Mouse (Mus musculus): ENCODE measurements around the gene Bok. TPM values are rescaled to one million over a fixed set of nuclear protein-coding genes. Genes with fewer than 3 reads are reported as not detected.

Bok gene
- polyA plus RNA-seq, 1 experiment from 2014 or later, result 24.6 TPM

DNA sequence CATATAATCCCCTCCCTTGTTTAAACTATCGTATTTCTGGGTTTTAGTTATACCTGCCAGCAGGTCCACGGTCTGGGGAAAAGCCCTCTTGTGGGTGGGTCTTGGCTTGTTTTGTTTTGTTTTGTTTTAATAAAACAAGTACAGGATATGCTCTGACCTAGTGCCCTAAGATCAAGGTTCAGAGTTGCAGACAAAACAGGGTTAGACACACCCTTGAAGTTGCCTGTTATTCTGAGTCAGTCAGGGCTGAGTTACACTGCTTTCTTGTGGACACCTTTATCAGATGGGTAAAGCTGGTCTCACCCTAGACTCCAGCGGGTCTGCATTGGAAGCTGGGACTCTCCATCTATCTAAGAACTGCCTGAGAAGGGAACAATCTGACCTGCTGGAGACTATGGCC lies 8.0 kb downstream of the Bok start:
- DNase-seq (ENCODE audit: low spot score) (no peak), ATAC-seq (replicated peaks; ENCODE audit: insufficient number of reproducible peaks, low FRiP score, low TSS enrichment, low read depth) (no peak)
- no peaks in the 10 kb centered on the region for H3K27me3 ChIP-seq (ENCODE audit: control insufficient read depth, insufficient read depth, low read length)
- no peaks in the 10 kb centered on the region for H3K9me3 ChIP-seq (replicated peaks; ENCODE audit: control insufficient read depth, low read length)
- no peak overlapping the region for H3K9ac ChIP-seq (replicated peaks; ENCODE audit: low read length)
- H3K27ac ChIP-seq (replicated peaks; ENCODE audit: low read depth, low read length), result no peak overlapping the region
- no peaks in the 10 kb centered on the region for H3K36me3 ChIP-seq (replicated peaks; ENCODE audit: control insufficient read depth, insufficient read depth, low read depth, low read length)
- WGBS, result 87% methylated on average over 3 of the region's 3 CpGs
- no peaks in the 10 kb centered on the region for H3K4me1 ChIP-seq (ENCODE audit: control insufficient read depth, insufficient read depth, low read length)
- no peak overlapping the region for H3K4me2 ChIP-seq (ENCODE audit: low read depth, low read length)
- H3K4me3 ChIP-seq (ENCODE audit: low read depth, low read length), result no peak overlapping the region

DNA sequence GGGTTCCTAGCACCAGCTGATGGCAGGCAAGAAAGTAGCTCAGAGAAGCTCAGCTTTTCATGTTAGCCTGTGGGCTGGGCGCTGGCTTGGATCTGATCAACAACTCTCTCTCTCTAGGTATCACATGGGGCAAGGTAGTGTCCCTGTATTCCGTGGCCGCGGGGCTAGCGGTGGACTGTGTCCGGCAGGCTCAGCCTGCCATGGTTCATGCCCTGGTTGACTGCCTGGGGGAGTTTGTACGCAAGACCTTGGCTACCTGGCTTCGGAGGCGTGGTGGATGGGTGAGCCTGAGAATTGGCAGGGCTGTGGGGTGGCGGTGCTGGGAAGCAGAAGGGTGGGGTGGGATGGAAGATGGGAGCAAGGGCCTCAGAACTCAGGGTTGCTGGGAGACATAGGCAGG lies 8.5 kb downstream of the Bok start:
- Histone ChIP-seq H3K27ac (replicated peaks; ENCODE audit: low read depth, low read length) (no peak overlapping the region), H3K9me3 (replicated peaks; ENCODE audit: control insufficient read depth, low read length) (no peaks in the 10 kb centered on the region), H3K4me3 (ENCODE audit: low read depth, low read length) (no peak overlapping the region), H3K36me3 (replicated peaks; ENCODE audit: control insufficient read depth, insufficient read depth, low read depth, low read length) (no peaks in the 10 kb centered on the region), H3K4me2 (ENCODE audit: low read depth, low read length) (no peak overlapping the region), H3K9ac (replicated peaks; ENCODE audit: low read length) (no peak overlapping the region), H3K4me1 (ENCODE audit: control insufficient read depth, insufficient read depth, low read length) (no peaks in the 10 kb centered on the region), H3K27me3 (ENCODE audit: control insufficient read depth, insufficient read depth, low read length) (no peaks in the 10 kb centered on the region)
- 90% methylated on average over 10 of the region's 10 CpGs for WGBS
- ATAC-seq (replicated peaks; ENCODE audit: insufficient number of reproducible peaks, low FRiP score, low TSS enrichment, low read depth), result no peak
- no peak for DNase-seq (ENCODE audit: low spot score)

GRCm38 (mm10) chr1:93694966-93695365 lies 9.5 kb downstream of the Bok start:
- Histone ChIP-seq H3K4me2 (ENCODE audit: low read depth, low read length) (no peak overlapping the region), H3K36me3 (replicated peaks; ENCODE audit: control insufficient read depth, insufficient read depth, low read depth, low read length) (no peaks in the 10 kb centered on the region), H3K9ac (replicated peaks; ENCODE audit: low read length) (no peak overlapping the region), H3K9me3 (replicated peaks; ENCODE audit: control insufficient read depth, low read length) (no peaks in the 10 kb centered on the region), H3K4me3 (ENCODE audit: low read depth, low read length) (no peak overlapping the region), H3K27ac (replicated peaks; ENCODE audit: low read depth, low read length) (no peak overlapping the region), H3K4me1 (ENCODE audit: control insufficient read depth, insufficient read depth, low read length) (no peaks in the 10 kb centered on the region), H3K27me3 (ENCODE audit: control insufficient read depth, insufficient read depth, low read length) (no peaks in the 10 kb centered on the region)
- DNase-seq (ENCODE audit: low spot score) (no peak), ATAC-seq (replicated peaks; ENCODE audit: insufficient number of reproducible peaks, low FRiP score, low TSS enrichment, low read depth) (no peak)
- WGBS, result 82% methylated on average over 6 of the region's 6 CpGs

DNA sequence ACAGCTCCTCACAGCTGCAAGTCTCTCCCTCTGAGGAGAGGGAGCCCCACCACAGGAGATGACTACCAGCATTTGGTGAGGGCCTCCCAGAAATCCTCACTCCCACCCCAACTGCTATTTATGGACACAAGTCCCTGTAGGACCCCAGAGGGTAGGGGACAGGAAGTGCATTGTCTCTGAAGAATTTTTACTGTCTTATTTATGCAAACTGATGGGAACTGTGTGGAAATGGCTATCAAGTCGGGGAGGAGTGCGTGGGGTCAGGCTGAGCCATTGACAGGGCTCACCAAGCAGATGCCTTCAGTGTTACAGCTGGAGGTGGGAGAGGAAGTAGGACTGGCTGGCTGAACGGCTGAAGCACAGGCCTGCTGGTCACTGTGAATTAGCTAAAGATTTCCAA lies 11.9 kb downstream of the Bok start:
- Histone ChIP-seq H3K9me3 (replicated peaks; ENCODE audit: control insufficient read depth, low read length) (no peaks in the 10 kb centered on the region), H3K36me3 (replicated peaks; ENCODE audit: control insufficient read depth, insufficient read depth, low read depth, low read length) (no peaks in the 10 kb centered on the region), H3K27ac (replicated peaks; ENCODE audit: low read depth, low read length) (no peak overlapping the region), H3K27me3 (ENCODE audit: control insufficient read depth, insufficient read depth, low read length) (no peaks in the 10 kb centered on the region), H3K4me1 (ENCODE audit: control insufficient read depth, insufficient read depth, low read length) (no peaks in the 10 kb centered on the region), H3K4me2 (ENCODE audit: low read depth, low read length) (no peak overlapping the region), H3K4me3 (ENCODE audit: low read depth, low read length) (no peak overlapping the region), H3K9ac (replicated peaks; ENCODE audit: low read length) (no peak overlapping the region)
- WGBS, result 53% methylated on average over 3 of the region's 3 CpGs
- ATAC-seq (replicated peaks; ENCODE audit: insufficient number of reproducible peaks, low FRiP score, low TSS enrichment, low read depth) (no peak), DNase-seq (ENCODE audit: low spot score) (no peak)

DNA sequence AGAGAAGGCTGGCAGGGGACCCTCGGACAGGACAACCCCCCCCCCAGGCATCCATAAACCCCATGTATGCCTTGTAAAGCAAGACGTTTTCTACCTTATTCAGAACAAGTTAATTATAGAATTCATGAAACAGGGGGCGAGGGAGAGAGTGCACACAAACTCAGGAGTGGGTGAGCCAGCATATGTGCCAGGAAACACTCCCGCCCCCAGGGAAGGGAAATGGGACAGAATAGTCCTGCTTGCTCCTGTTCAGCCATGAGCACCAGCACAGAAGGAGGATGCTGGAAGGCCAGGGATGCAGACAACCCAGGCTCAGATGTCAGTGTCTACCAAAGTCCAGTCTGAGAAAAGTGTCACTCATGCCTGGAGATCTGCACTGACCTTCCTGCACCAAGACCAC lies 13.7 kb downstream of the Bok start:
- no peaks in the 10 kb centered on the region for H3K36me3 ChIP-seq (replicated peaks; ENCODE audit: control insufficient read depth, insufficient read depth, low read depth, low read length)
- no peak overlapping the region for H3K9ac ChIP-seq (replicated peaks; ENCODE audit: low read length)
- no peak for ATAC-seq (replicated peaks; ENCODE audit: insufficient number of reproducible peaks, low FRiP score, low TSS enrichment, low read depth)
- no peak for DNase-seq (ENCODE audit: low spot score)
- no peaks in the 10 kb centered on the region for H3K4me1 ChIP-seq (ENCODE audit: control insufficient read depth, insufficient read depth, low read length)
- no peak overlapping the region for H3K4me3 ChIP-seq (ENCODE audit: low read depth, low read length)
- no peak overlapping the region for H3K27ac ChIP-seq (replicated peaks; ENCODE audit: low read depth, low read length)
- 78% methylated on average over 4 of the region's 4 CpGs for WGBS
- H3K27me3 ChIP-seq (ENCODE audit: control insufficient read depth, insufficient read depth, low read length), result no peaks in the 10 kb centered on the region
- H3K9me3 ChIP-seq (replicated peaks; ENCODE audit: control insufficient read depth, low read length), result no peaks in the 10 kb centered on the region
- no peak overlapping the region for H3K4me2 ChIP-seq (ENCODE audit: low read depth, low read length)

DNA sequence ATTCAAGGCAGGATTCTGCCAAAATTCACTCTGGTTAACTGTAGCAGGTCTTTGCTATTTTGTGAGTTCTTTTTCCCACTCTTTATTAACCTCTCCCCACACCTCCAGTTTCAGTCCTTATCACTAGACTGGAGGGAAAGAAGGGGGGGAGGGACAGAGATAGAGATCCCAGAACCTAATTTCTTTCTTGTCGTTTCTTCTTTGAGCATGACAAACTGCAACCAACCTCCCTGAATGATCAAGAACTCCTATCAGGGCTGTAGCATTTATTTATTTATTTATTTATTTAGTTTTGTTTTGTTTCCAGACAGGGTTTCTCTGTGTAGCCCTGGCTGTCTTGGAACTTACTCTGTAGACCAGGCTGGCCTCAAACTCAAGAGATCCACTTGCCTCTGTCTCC lies 16.6 kb downstream of the Bok start:
- 94% methylated on average over 1 of the region's 1 CpGs for WGBS
- no peaks in the 10 kb centered on the region for H3K4me1 ChIP-seq (ENCODE audit: control insufficient read depth, insufficient read depth, low read length)
- no peak for ATAC-seq (replicated peaks; ENCODE audit: insufficient number of reproducible peaks, low FRiP score, low TSS enrichment, low read depth)

GRCm38 (mm10) chr1:93703472-93704048 lies 18.1 kb downstream of the Bok start:
- H3K27ac ChIP-seq (replicated peaks; ENCODE audit: low read depth, low read length), result no peak overlapping the region
- ATAC-seq (replicated peaks; ENCODE audit: insufficient number of reproducible peaks, low FRiP score, low TSS enrichment, low read depth) (no peak), DNase-seq (ENCODE audit: low spot score) (no peak)
- H3K4me2 ChIP-seq (ENCODE audit: low read depth, low read length), result no peak overlapping the region
- WGBS, result 93% methylated on average over 10 of the region's 10 CpGs
- no peaks in the 10 kb centered on the region for H3K36me3 ChIP-seq (replicated peaks; ENCODE audit: control insufficient read depth, insufficient read depth, low read depth, low read length)
- no peaks in the 10 kb centered on the region for H3K27me3 ChIP-seq (ENCODE audit: control insufficient read depth, insufficient read depth, low read length)
- no peaks in the 10 kb centered on the region for H3K4me1 ChIP-seq (ENCODE audit: control insufficient read depth, insufficient read depth, low read length)
- H3K4me3 ChIP-seq (ENCODE audit: low read depth, low read length), result no peak overlapping the region
- H3K9ac ChIP-seq (replicated peaks; ENCODE audit: low read length), result no peak overlapping the region
- no peaks in the 10 kb centered on the region for H3K9me3 ChIP-seq (replicated peaks; ENCODE audit: control insufficient read depth, low read length)

More for the DNA sequence above, 16.6 kb downstream of the Bok start:
- DNase-seq (ENCODE audit: low spot score), result no peak
- Histone ChIP-seq H3K27me3 (ENCODE audit: control insufficient read depth, insufficient read depth, low read length) (no peaks in the 10 kb centered on the region), H3K27ac (replicated peaks; ENCODE audit: low read depth, low read length) (no peak overlapping the region), H3K4me2 (ENCODE audit: low read depth, low read length) (no peak overlapping the region), H3K4me3 (ENCODE audit: low read depth, low read length) (no peak overlapping the region), H3K9ac (replicated peaks; ENCODE audit: low read length) (no peak overlapping the region), H3K9me3 (replicated peaks; ENCODE audit: control insufficient read depth, low read length) (no peaks in the 10 kb centered on the region), H3K36me3 (replicated peaks; ENCODE audit: control insufficient read depth, insufficient read depth, low read depth, low read length) (no peaks in the 10 kb centered on the region)

GRCm38 (mm10) chr1:93704341-93704740 lies 18.9 kb downstream of the Bok start:
- Histone ChIP-seq H3K9ac (replicated peaks; ENCODE audit: low read length) (no peak overlapping the region), H3K4me2 (ENCODE audit: low read depth, low read length) (no peak overlapping the region), H3K9me3 (replicated peaks; ENCODE audit: control insufficient read depth, low read length) (no peaks in the 10 kb centered on the region), H3K4me1 (ENCODE audit: control insufficient read depth, insufficient read depth, low read length) (no peaks in the 10 kb centered on the region), H3K36me3 (replicated peaks; ENCODE audit: control insufficient read depth, insufficient read depth, low read depth, low read length) (no peaks in the 10 kb centered on the region), H3K4me3 (ENCODE audit: low read depth, low read length) (no peak overlapping the region), H3K27me3 (ENCODE audit: control insufficient read depth, insufficient read depth, low read length) (no peaks in the 10 kb centered on the region), H3K27ac (replicated peaks; ENCODE audit: low read depth, low read length) (no peak overlapping the region)
- no peak for DNase-seq (ENCODE audit: low spot score)
- WGBS, result 89% methylated on average over 9 of the region's 9 CpGs
- ATAC-seq (replicated peaks; ENCODE audit: insufficient number of reproducible peaks, low FRiP score, low TSS enrichment, low read depth), result no peak
